Mouse (Mus musculus): ENCODE measurements around the gene Oscp1.

Gene Oscp1

DNA sequence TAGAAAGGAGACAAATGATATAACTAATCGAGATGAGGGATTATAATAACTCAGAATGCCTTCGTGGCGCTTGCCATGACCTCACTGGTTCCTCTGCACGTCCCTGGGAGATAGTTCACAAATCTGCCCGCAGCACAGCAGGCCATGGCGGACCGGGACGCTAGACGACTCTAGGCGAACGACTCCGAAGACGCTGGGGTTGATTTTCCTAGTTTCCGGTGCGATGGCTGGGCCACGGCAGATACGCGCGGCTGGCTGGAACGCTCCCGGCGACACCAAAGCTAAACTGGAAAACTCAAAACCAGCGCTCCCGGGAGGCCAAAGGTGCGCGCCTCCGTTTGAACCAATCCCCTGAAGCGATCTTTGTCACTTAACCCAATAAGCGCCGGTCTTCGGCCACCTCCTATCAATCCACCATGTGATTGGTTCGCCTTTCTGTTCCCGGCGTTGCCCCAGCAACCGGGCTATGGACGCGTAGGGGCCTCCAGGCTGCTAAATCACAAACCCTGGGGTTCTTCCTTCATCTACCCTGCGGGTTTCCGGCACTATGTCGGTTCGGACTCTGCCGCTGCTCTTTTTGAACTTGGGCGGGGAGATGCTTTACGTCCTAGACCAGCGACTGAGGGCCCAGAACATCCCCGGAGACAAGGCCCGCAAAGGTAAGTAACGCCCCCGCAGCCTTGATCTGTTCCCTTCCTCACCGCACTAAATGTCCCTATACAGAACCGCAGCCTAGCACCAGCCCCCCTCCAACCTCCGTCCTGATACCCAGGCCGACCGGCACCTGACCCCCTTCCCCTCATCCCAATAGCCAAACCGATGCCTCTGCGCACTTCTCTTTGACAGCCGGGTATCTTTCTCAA lies at the start of gene Oscp1:
Oscp1 (plus strand) TSS at position 432 of the 863 bp plus-strand sequence.
- peak; percentile 86 for DNase-seq (ENCODE audit: low spot score)

GRCm38 (mm10) chr4:126017676-126018332 lies 40.6 kb upstream of the Oscp1 start:
- no peak for DNase-seq (ENCODE audit: low spot score)

- DNase-seq (ENCODE audit: low spot score), result no peak
Observed at GRCm38 (mm10) chr4:126018966-126019538, 39.3 kb upstream of the Oscp1 start.

GRCm38 (mm10) chr4:126024303-126024900 lies 34.0 kb upstream of the Oscp1 start, which contains the start of gene Csf3r:
Gene Csf3r (plus strand): TSS chr4:126024550.
- DNase-seq (ENCODE audit: low spot score), result no peak

DNA sequence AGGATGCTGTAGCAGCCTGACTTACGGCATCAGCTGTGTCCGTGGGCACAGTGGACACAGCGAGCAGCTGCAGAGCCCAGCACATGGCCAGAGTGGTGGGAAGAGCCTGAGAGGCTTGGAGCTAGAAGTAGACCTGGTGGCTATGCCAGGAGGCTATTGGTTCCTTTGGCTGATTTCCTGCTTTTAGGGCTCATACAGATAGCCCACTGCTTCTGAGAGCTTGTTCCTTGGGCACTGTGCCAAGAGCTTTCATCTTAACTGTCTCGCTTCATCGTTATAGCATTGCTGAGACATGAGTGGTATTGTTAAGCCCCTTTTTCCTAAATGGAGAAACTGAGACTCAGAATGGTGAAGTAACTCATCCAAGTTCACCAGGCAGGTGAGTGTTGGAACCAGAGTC lies 32.6 kb upstream of the Oscp1 start:
- no peak for DNase-seq (ENCODE audit: low spot score)

GRCm38 (mm10) chr4:126027980-126028379 lies 30.4 kb upstream of the Oscp1 start:
- no peak for DNase-seq (ENCODE audit: low spot score)

DNA sequence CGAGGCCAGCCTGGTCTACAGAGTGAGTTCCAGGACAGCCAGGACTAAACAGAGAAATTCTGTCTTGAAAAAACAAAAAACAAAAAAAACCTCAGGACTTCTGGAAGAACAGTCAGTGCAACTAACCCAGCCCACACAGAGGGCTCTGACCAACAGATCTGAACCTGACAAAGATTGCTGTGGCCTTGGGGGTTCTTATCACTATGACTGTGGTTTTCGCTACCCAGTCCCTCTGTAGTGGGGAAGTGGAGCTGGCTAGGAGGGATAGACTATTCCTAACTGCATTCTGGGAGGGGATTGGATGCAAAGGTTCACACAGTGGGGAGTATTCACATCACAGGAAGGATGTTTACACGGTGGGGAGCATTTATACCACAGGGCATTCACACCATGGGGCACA lies 29.3 kb upstream of the Oscp1 start:
- no peak for DNase-seq (ENCODE audit: low spot score)

GRCm38 (mm10) chr4:126030705-126031104 lies 27.7 kb upstream of the Oscp1 start:
- DNase-seq (ENCODE audit: low spot score), result no peak

- no peak for DNase-seq (ENCODE audit: low spot score)
Observed at GRCm38 (mm10) chr4:126035413-126035812, 23.0 kb upstream of the Oscp1 start.

GRCm38 (mm10) chr4:126046851-126047585 lies 11.3 kb upstream of the Oscp1 start, which contains the start of gene Mrps15:
Gene Mrps15 (plus strand): TSS chr4:126046925.
- DNase-seq (ENCODE audit: low spot score), result peak; percentile 83

GRCm38 (mm10) chr4:126051617-126052016 lies 6.7 kb upstream of the Oscp1 start:
- DNase-seq (ENCODE audit: low spot score), result peak; percentile 13

GRCm38 (mm10) chr4:126057207-126058133 lies 895 bp upstream of the Oscp1 start:
- DNase-seq (ENCODE audit: low spot score), result no peak

- no peak for DNase-seq (ENCODE audit: low spot score)
Observed at GRCm38 (mm10) chr4:126058997-126059362, 615 bp downstream of the Oscp1 start.

DNA sequence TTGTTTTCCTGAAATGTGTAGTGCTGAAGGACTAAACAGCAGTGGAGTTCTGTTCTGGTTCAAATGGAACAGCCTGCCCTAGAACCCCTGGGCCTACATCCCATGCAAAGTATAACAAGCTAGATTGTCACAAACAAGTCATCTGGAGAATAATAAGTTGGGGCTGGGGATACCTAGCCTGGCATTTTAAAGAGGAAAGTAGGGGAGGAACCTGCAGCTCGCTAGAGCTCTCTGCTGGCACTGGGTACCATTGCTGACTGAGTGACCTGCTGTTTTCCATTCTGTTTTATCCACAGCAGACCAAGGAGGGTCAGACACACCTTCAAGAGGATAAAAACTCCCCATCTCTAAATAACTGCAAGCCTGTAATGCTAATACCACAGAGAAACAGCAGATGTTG lies 4.5 kb downstream of the Oscp1 start:
- no peak for DNase-seq (ENCODE audit: low spot score)

- peak; percentile 29 for DNase-seq (ENCODE audit: low spot score)
Observed at GRCm38 (mm10) chr4:126065241-126065640, 6.9 kb downstream of the Oscp1 start.

DNA sequence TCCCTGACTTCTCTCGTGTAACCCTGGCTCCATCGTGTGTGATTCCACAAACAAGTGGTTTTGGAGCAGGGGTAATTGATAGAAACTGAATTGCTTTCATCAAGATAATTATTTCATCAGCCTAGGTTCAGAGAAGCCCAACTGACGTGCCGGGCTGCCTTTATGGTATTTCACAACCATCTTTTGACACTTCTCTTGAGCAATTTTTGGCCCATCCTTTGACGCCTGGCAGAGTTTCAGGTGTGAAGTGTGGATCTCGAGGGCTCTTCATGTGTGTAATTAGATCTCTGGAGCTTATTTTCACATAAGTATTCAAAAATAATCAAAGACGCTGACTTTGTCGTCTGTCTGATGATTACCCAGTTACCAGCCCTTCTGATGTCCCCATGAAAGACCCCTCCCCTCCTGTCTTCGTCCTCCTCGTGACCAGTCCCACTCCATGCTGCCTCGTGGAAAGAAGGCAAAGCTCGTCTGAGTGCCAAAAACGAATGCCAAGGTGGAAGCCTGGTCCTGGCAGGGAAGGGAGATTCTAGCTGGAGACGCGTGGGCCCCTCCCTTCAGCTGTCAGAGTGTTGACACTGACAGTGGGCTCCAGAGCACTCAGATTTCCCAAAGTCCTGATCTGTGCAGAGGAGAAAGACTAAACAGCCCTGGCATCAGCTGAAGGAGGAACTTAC lies 9.2 kb downstream of the Oscp1 start:
- DNase-seq (ENCODE audit: low spot score), result no peak

GRCm38 (mm10) chr4:126068842-126069241 lies 10.5 kb downstream of the Oscp1 start:
- DNase-seq (ENCODE audit: low spot score), result no peak

- no peak for DNase-seq (ENCODE audit: low spot score)
Observed at GRCm38 (mm10) chr4:126077833-126078232, 19.5 kb downstream of the Oscp1 start.

GRCm38 (mm10) chr4:126079266-126079665 lies 20.9 kb downstream of the Oscp1 start:
- DNase-seq (ENCODE audit: low spot score), result peak; percentile 49

GRCm38 (mm10) chr4:126081601-126082000 lies 23.2 kb downstream of the Oscp1 start:
- no peak for DNase-seq (ENCODE audit: low spot score)

Measured in ovary, postnatal 36 days (tissue).